24 mouse cellular contexts compared by ENCODE assay signal in genomic region chr17:66293581-66293980, GRCm38 (mm10).
DNase-seq lines count a peak whose midpoint lies in the region; ATAC-seq and TF ChIP-seq lines count a peak whose summit lies in the region.
"Had no signal": no experiment of that assay in that cellular context is flagged by ENCODE, and none has a peak within 500 bp of the region (broad histone marks: within the 10 kb centered on the region; RNA-seq: fewer than 3 reads in every experiment).

No protein-coding gene starts in this region.

- no peak overlapping the region for H3K27ac ChIP-seq in heart, embryonic 12.5 days (ENCODE audit: poor library complexity, severe bottlenecking)
- no peak overlapping the region for H3K27ac ChIP-seq in heart, embryonic 10.5 days
- H3K27ac ChIP-seq in neural tube, embryonic 15.5 days (replicated peaks) = no peak overlapping the region

- WGBS in heart, embryonic 12.5 days = 86% methylated on average over 4 of the region's 4 CpGs
- 89% methylated on average over 4 of the region's 4 CpGs for WGBS in heart, embryonic 10.5 days
- WGBS in neural tube, embryonic 15.5 days = 94% methylated on average over 4 of the region's 4 CpGs

- peaks cover 7% of the 10 kb centered on the region for H3K9me3 ChIP-seq in heart, embryonic 12.5 days (replicated peaks)
- no peaks in the 10 kb centered on the region; the same call in 1 of the 2 replicates for H3K9me3 ChIP-seq in heart, embryonic 10.5 days
- no peaks in the 10 kb centered on the region for H3K9me3 ChIP-seq in neural tube, embryonic 15.5 days (replicated peaks)

- H3K4me3 ChIP-seq in heart, embryonic 12.5 days = no peak overlapping the region
- H3K4me3 ChIP-seq in heart, embryonic 10.5 days = no peak overlapping the region
- no peak overlapping the region for H3K4me3 ChIP-seq in C2C12 (ENCODE audit: insufficient read depth, poor library complexity, severe bottlenecking)
- H3K4me3 ChIP-seq in neural tube, embryonic 15.5 days (replicated peaks) = no peak overlapping the region

- no peak overlapping the region for H3K4me2 ChIP-seq in heart, embryonic 12.5 days
- H3K4me2 ChIP-seq in neural tube, embryonic 15.5 days = no peak overlapping the region

- H3K36me3 ChIP-seq in heart, embryonic 12.5 days = no peaks in the 10 kb centered on the region
- no peaks in the 10 kb centered on the region for H3K36me3 ChIP-seq in heart, embryonic 10.5 days
- H3K36me3 ChIP-seq in C2C12 (ENCODE audit: control insufficient read depth, insufficient read depth) = no peaks in the 10 kb centered on the region
- H3K36me3 ChIP-seq in neural tube, embryonic 15.5 days = no peaks in the 10 kb centered on the region
- H3K36me3 ChIP-seq: G1E had no signal

- no peaks in the 10 kb centered on the region for H3K27me3 ChIP-seq in heart, embryonic 12.5 days (replicated peaks)
- no peaks in the 10 kb centered on the region for H3K27me3 ChIP-seq in heart, embryonic 10.5 days (ENCODE audit: insufficient read depth, poor library complexity, severe bottlenecking)
- no peaks in the 10 kb centered on the region for H3K27me3 ChIP-seq in C2C12 (ENCODE audit: control insufficient read depth, insufficient read depth, insufficient read length)
- H3K27me3 ChIP-seq in neural tube, embryonic 15.5 days (replicated peaks) = no peaks in the 10 kb centered on the region
- H3K27me3 ChIP-seq: CH12.LX, Patski had no signal

- no peaks in the 10 kb centered on the region for H3K4me1 ChIP-seq in heart, embryonic 12.5 days (replicated peaks)
- H3K4me1 ChIP-seq in heart, embryonic 10.5 days = no peaks in the 10 kb centered on the region
- no peaks in the 10 kb centered on the region for H3K4me1 ChIP-seq in neural tube, embryonic 15.5 days

- TF ChIP-seq CTCF in C2C12 (IDR thresholded peaks at IDR 0.05; ENCODE audit: control insufficient read depth, insufficient read depth, insufficient read length) = no peak

- ATAC-seq in heart, embryonic 12.5 days (ENCODE audit: insufficient number of reproducible peaks, low FRiP score) = no peak
- ATAC-seq in neural tube, embryonic 15.5 days (ENCODE audit: low FRiP score) = no peak
- ATAC-seq: activated CD4-positive, CD25-positive, alpha-beta regulatory T cell, adult 4 months; CD4-positive, CD25-positive, alpha-beta regulatory T cell, adult 4 months; Patski had no signal

- H3K79me2 ChIP-seq in C2C12 (ENCODE audit: control insufficient read depth, insufficient read depth) = no peaks in the 10 kb centered on the region

- no peak overlapping the region for H3ac ChIP-seq in C2C12 (ENCODE audit: control insufficient read depth, insufficient read length, low read depth)

- no peak overlapping the region for H3K9ac ChIP-seq in heart, embryonic 12.5 days
- no peak overlapping the region for H3K9ac ChIP-seq in neural tube, embryonic 15.5 days (replicated peaks)

- DNase-seq in heart, adult 11 months = peak; percentile 96
- peak; percentile 19 for DNase-seq in heart, adult 8-10 months (ENCODE audit: low spot score)
- DNase-seq in heart, embryonic 10.5 days (ENCODE audit: low spot score) = no peak
- DNase-seq in skeletal muscle tissue, adult 2 months (ENCODE audit: low read depth, low spot score) = peak; percentile 2
- no peak for DNase-seq in Muller cell, postnatal 12 days (ENCODE audit: inconsistent ontology term)
- DNase-seq: adrenal gland, adult 2 months; adrenal gland, adult 8-10 months; adrenal gland, postnatal 10 days; adrenal gland, postnatal 14 days; adrenal gland, postnatal 25 days; adrenal gland, postnatal 36 days; B cell, adult 2 months; cerebellum, adult 11 months; cerebellum, adult 11-12 months; cerebellum, adult 18-20 months; cerebellum, adult 2 months had no signal

- no peaks in the 10 kb centered on the region for H3K79me3 ChIP-seq in C2C12 (ENCODE audit: low read depth)

TF ChIP-seq in C2C12, 6 proteins besides CTCF, POLR2A, EP300 and RAD21:
- TF ChIP-seq CEBPB (IDR thresholded peaks at IDR 0.05; ENCODE audit: low read depth) = no peak
- TF ChIP-seq MAX (IDR thresholded peaks at IDR 0.05) = no peak
- no peak for TF ChIP-seq FOSL1 (IDR thresholded peaks at IDR 0.05; ENCODE audit: insufficient read depth, low read length, poor library complexity, severe bottlenecking)
- peak; percentile 6 for TF ChIP-seq USF1 (IDR thresholded peaks at IDR 0.05; ENCODE audit: low read depth)
- no peak for TF ChIP-seq MYOD1 (IDR thresholded peaks at IDR 0.05; ENCODE audit: control insufficient read depth, insufficient read length, low read depth)

Comparison
In these comparisons a context has a peak if more than half of its experiments do, and no peak if none do; other contexts are left out.
1. DNase-seq: peak in heart, adult 11 months (single experiment), heart, adult 8-10 months (single experiment) and skeletal muscle tissue, adult 2 months (single experiment); none in heart, embryonic 10.5 days (single experiment) and Muller cell, postnatal 12 days (single experiment).